Mouse (Mus musculus) heart, embryonic 16.5 days (tissue): ENCODE data around the gene Ntpcr. TPM values are rescaled to one million over a fixed set of nuclear protein-coding genes. Genes with fewer than 3 reads are reported as not detected.

Source experiments
- ATAC-seq: fragments of 200-750 bp; cut with Nextera tagmentation; replicated peaks from 2 replicates; pipeline ENCODE4 v1.8.0; 2017; ENCODE audit warnings: moderate number of reproducible peaks; ENCODE audit not compliant: insufficient read depth, low FRiP score; ENCODE audit errors: extremely low read depth
- H3K27ac ChIP-seq: fragments of 300-500 bp; sonication (generic); 2 replicates; pipeline ENCODE4 v1.5.1; 2014; ENCODE audit warnings: mild to moderate bottlenecking, low read length, control low read depth, moderate library complexity
- H3K27me3 ChIP-seq: fragments of 300-500 bp; sonication (generic); 2 replicates; pipeline ENCODE4 v1.6.1; 2014; ENCODE audit warnings: low read length, mixed read lengths; ENCODE audit not compliant: control insufficient read depth, insufficient read depth
- H3K36me3 ChIP-seq: fragments of 300-500 bp; sonication (generic); 2 replicates; pipeline ENCODE4 v1.6.1; 2014; ENCODE audit not compliant: control insufficient read depth, insufficient read depth
- H3K4me1 ChIP-seq: fragments of 300-500 bp; sonication (generic); 2 replicates; pipeline ENCODE4 v1.6.1; 2014; ENCODE audit warnings: low read length, mixed read lengths; ENCODE audit not compliant: control insufficient read depth, insufficient read depth
- H3K4me2 ChIP-seq: fragments of 300-500 bp; sonication (generic); 2 replicates; pipeline ENCODE4 v1.6.1; 2014; ENCODE audit warnings: low read depth, mild to moderate bottlenecking, control low read depth, low read length
- H3K4me3 ChIP-seq: fragments of 300-500 bp; sonication (generic); 2 replicates; pipeline ENCODE4 v1.5.1; 2014; ENCODE audit warnings: mild to moderate bottlenecking, control low read depth, low read length
- H3K9ac ChIP-seq: fragments of 300-500 bp; sonication (generic); 2 replicates; pipeline ENCODE4 v1.6.1; 2014; ENCODE audit warnings: low read length, control low read depth
- H3K9me3 ChIP-seq: fragments of 300-500 bp; sonication (generic); replicated peaks from 2 replicates; pipeline ENCODE4 v1.6.1; 2016; ENCODE audit warnings: low read length; ENCODE audit not compliant: control insufficient read depth
- WGBS: fragments of 180-500 bp; shearing (Covaris S2); extraction: QIAGEN DNeasy Blood & Tissue Kit; methylation state at CpG from one replicate; pipeline ENCODE4 v1.1.7; 2014; 5-methylcytosine and 5-hydroxymethylcytosine counted together
- polyA plus RNA-seq: library from polyadenylated mRNA; unstranded; fragments of >200 nt; fragmentation: Nextera tagmentation; extraction: Ambion mirVana; gene quantifications from 2 replicates; pipeline ENCODE4 v1.2.1, GENCODE M21; 2015

Gene Ntpcr
- polyA plus RNA-seq, 1 experiment from 2014 or later, result 30.8 TPM

DNA sequence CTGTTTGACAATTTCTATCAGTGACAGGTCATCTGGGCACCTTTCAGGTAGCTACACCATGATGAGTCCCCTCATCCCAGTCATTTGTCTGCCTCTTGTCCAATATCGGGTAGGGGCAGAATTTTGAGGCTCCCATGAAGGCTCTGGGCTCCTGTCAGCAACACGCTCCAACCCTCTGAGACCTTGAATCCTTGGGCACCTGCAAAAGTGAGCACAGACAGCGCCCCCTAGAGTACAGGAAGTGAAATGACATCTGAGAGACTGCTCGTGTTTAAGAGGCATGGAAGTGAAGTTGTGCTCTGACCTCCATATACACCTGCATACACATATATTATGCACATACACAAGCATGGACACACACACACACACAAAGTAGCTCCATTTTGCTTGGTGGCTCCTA lies 10.8 kb upstream of the Ntpcr start:
- Histone ChIP-seq H3K9me3 (no peaks in the 10 kb centered on the region), H3K4me1 (peaks cover 5% of the 10 kb centered on the region), H3K27me3 (no peaks in the 10 kb centered on the region), H3K27ac (no peak overlapping the region), H3K4me2 (no peak overlapping the region), H3K4me3 (no peak overlapping the region), H3K9ac (no peak overlapping the region), H3K36me3 (no peaks in the 10 kb centered on the region)
- no peak for ATAC-seq
- WGBS, result 67% methylated on average over 4 of the region's 4 CpGs

DNA sequence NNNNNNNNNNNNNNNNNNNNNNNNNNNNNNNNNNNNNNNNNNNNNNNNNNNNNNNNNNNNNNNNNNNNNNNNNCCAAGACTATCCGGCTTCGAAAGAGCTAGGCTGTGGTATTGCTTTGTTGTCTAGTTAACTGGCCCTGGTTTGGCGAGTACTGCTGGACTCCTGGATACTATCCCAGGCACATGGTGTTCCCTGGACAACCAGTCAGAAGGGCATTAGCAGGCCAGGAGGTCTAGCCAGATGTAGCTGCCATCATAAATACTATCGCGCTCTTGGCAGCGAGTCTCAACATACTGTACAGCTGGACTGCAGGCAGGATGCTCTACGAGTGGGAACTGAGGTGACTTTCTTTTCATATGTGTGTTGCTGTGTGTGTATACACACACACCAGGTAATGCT lies 7.1 kb upstream of the Ntpcr start:
- H3K27me3 ChIP-seq, result no peaks in the 10 kb centered on the region
- no peak overlapping the region for H3K9ac ChIP-seq
- H3K9me3 ChIP-seq, result no peaks in the 10 kb centered on the region
- no peak overlapping the region for H3K4me3 ChIP-seq
- H3K27ac ChIP-seq, result no peak overlapping the region
- no peaks in the 10 kb centered on the region for H3K36me3 ChIP-seq
- 86% methylated on average over 7 of the region's 7 CpGs for WGBS
- H3K4me1 ChIP-seq, result no peaks in the 10 kb centered on the region
- ATAC-seq, result no peak
- H3K4me2 ChIP-seq, result no peak overlapping the region

DNA sequence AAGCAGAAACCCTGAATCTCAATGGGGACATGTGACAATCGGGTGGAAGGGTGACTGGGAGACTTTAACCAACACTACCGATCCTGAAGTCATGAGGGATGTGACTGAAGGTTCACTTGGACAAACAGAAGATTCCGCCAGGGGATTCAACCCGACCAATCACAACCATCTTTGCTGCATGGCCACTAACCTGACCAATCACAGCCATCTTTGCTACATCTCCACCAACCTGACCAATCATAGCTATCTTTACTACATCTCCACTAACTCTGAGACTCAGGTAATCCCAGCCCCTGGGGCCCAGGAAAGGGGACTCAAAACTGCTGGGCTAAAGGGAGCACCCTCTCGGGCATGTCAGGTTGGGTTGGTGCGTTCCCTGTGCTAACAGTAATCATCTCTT lies 6.3 kb upstream of the Ntpcr start:
- Histone ChIP-seq H3K27me3 (no peaks in the 10 kb centered on the region), H3K36me3 (no peaks in the 10 kb centered on the region), H3K9me3 (no peaks in the 10 kb centered on the region), H3K4me3 (no peak overlapping the region), H3K9ac (no peak overlapping the region), H3K4me1 (no peaks in the 10 kb centered on the region), H3K4me2 (no peak overlapping the region), H3K27ac (no peak overlapping the region)
- 90% methylated on average over 6 of the region's 6 CpGs for WGBS
- no peak for ATAC-seq

DNA sequence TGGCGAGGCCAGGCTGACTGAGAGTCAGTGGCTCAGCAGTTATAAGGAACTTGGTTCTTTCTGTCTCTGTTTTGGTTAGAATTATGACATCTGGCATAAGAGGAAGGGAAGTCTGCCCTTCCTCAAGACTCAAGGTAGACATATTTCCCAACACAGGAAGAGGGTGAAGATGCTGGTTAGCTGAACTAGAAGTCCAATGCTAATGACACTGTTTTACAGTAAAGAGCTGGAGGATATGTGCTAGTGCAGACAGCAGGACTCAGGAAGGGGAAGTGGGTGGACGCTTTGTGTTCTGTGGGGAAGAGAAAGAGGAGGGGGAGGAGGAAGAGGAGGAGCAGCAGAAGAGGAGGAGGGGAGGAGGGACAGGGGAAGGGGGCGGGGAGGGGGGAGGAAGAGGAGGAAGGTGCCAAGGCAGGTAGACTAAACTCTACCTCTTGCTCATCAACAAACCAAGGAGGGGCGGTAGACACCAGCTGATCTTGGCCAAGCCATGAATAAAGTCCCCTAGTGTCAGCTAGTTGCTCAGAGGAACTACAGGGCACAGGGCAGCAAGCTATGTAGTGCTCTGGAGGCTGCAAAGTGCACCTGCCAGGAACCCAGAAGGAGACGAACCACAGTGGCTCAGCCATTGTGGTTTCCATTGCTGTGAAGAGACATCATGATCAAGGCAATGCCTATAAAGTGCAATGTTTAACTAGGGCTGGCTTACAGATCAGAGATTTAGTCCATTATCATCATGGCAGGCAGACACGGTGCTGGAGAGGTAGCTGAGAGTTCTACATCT lies 4.5 kb upstream of the Ntpcr start:
- H3K4me1 ChIP-seq, result no peaks in the 10 kb centered on the region
- no peaks in the 10 kb centered on the region for H3K27me3 ChIP-seq
- no peak overlapping the region for H3K4me2 ChIP-seq
- no peak overlapping the region for H3K9ac ChIP-seq
- no peak overlapping the region for H3K4me3 ChIP-seq
- no peaks in the 10 kb centered on the region for H3K9me3 ChIP-seq
- 65% methylated on average over 6 of the region's 6 CpGs for WGBS
- peak overlapping the region; percentile 43; the same call in 1 of the 2 replicates for H3K27ac ChIP-seq
- peak; percentile 60 for ATAC-seq
- H3K36me3 ChIP-seq, result no peaks in the 10 kb centered on the region

DNA sequence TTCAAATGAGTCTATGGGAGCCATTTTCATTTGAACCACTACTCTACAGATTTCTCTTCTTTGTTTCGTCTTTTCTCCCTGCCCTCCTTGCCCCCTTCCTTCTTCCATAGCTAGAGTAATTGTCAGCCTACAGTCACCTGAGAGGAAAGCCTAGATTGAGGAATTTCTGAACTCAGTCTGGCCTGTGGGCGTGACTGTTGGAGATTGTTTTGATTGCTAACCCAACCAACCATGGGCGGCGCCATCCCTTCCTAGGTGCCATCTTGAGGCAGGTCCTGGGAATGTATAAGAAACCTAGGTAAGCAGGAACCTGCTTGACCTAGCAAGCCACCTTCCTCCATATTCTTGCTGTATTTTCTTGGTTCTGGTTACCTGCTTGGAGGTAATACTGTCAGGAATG lies 3.6 kb upstream of the Ntpcr start:
- H3K4me3 ChIP-seq, result no peak overlapping the region
- H3K9ac ChIP-seq, result no peak overlapping the region
- H3K27ac ChIP-seq, result no peak overlapping the region
- WGBS, result 96% methylated on average over 4 of the region's 4 CpGs
- no peaks in the 10 kb centered on the region for H3K4me1 ChIP-seq
- H3K4me2 ChIP-seq, result no peak overlapping the region
- no peaks in the 10 kb centered on the region for H3K36me3 ChIP-seq
- no peaks in the 10 kb centered on the region for H3K9me3 ChIP-seq
- ATAC-seq, result no peak
- H3K27me3 ChIP-seq, result no peaks in the 10 kb centered on the region

DNA sequence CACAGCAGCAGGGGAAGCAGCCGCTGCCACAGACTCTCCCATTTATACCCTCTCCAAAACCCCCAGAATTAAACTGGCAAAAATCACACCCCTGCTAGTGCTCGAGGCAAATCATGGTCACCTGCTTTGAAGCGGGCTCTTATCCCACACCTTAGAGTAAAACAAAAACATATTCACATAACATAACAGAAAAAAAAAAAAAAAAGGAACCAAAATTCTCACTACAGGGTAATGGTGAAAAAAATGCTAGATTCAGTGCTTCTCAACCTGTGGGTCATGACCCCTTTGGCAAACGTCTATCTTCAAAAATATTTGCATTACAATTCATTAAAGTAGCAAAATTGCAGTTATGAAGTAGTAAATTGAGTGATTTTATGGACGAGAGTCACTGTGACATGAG lies 2.8 kb upstream of the Ntpcr start:
- no peak overlapping the region for H3K4me3 ChIP-seq
- no peak for ATAC-seq
- WGBS, result 73% methylated on average over 5 of the region's 5 CpGs

DNA sequence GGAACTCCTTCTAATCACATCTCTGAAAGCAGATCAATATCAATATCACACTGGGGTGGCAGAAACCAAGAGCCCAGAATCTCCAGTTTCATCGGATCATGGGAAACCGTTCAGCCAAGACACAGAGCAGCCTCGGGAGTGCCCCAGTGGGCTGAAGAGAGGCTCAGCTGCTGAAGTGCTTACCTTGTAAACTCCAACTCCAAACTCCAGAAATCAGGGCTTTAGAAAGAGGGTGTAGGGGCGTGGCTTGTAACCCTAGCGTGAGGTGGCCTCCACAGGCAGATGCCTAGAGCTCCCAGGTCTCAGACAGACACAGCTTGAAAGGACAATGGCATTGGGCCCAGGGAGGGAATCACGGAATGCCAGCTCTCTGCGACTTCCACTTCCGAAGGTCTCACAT lies 2.0 kb upstream of the Ntpcr start:
- H3K9me3 ChIP-seq, result no peaks in the 10 kb centered on the region
- H3K9ac ChIP-seq, result no peak overlapping the region
- H3K27ac ChIP-seq, result no peak overlapping the region
- H3K4me2 ChIP-seq, result no peak overlapping the region
- 48% methylated on average over 8 of the region's 8 CpGs for WGBS
- H3K36me3 ChIP-seq, result no peaks in the 10 kb centered on the region
- no peak overlapping the region for H3K4me3 ChIP-seq
- ATAC-seq, result no peak
- H3K4me1 ChIP-seq, result no peaks in the 10 kb centered on the region
- no peaks in the 10 kb centered on the region for H3K27me3 ChIP-seq

More for the DNA sequence above, 2.8 kb upstream of the Ntpcr start:
- H3K27me3 ChIP-seq, result no peaks in the 10 kb centered on the region
- H3K27ac ChIP-seq, result no peak overlapping the region
- no peaks in the 10 kb centered on the region for H3K9me3 ChIP-seq
- H3K9ac ChIP-seq, result no peak overlapping the region
- no peaks in the 10 kb centered on the region for H3K36me3 ChIP-seq
- no peaks in the 10 kb centered on the region for H3K4me1 ChIP-seq
- no peak overlapping the region for H3K4me2 ChIP-seq

DNA sequence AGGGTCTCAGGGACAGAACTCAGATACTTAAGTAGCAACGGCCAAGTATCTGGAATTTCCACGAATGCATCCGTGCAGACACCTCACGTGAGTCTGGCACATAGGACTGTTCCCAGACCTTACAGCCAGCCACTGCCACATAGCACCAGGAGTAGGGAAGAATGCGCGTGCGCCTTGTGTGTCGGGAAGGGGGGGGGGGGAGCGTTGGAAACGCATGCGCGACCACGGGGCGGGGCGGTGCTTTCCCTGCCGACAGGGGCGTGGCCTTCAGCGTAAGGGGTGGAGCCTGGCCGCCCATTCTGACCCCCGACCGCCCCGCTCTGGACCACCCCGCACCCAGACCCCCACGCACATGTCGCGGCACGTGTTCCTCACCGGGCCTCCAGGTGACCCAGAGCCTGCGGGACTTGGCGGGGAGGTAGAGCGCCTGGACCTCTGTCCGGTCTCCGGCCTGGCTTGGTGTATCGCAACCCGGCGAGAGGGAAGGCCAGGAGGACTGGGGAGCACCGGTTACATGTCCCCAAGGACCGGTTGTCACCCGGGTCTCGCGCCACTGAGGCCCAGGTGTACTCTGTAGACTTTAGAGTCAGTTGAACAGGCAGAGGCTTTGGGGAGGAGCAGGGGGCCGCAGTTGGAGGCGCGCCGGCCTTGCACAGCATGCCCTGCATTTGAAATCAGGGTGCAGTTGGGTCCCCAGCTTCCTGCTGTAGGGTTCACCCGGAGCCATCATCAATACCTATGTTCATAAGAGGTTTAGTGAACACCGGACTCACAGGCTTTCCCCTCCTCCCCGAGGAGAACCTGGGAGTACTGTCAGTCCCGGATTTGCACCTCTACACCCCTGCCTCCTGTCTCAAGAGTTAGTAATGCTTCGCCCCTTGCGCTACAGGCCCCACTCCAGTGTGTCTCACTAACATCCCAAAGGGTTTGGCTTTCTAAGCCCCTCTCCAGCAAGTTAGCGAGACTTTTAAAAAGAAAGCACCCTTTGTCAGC lies 4.5 kb downstream of the Ntpcr start:
- Histone ChIP-seq H3K9ac (peak overlapping the region; percentile 79), H3K27me3 (no peaks in the 10 kb centered on the region), H3K4me3 (peak overlapping the region; percentile 69), H3K36me3 (peaks cover 2% of the 10 kb centered on the region; the same call in 1 of the 2 replicates), H3K4me2 (peak overlapping the region; percentile 86), H3K9me3 (no peaks in the 10 kb centered on the region), H3K27ac (peak overlapping the region; percentile 28; the same call in 1 of the 2 replicates), H3K4me1 (peaks cover 4% of the 10 kb centered on the region; the same call in 1 of the 2 replicates)
- 5% methylated on average over 51 of the region's 52 CpGs for WGBS
- peak; percentile 90 for ATAC-seq

DNA sequence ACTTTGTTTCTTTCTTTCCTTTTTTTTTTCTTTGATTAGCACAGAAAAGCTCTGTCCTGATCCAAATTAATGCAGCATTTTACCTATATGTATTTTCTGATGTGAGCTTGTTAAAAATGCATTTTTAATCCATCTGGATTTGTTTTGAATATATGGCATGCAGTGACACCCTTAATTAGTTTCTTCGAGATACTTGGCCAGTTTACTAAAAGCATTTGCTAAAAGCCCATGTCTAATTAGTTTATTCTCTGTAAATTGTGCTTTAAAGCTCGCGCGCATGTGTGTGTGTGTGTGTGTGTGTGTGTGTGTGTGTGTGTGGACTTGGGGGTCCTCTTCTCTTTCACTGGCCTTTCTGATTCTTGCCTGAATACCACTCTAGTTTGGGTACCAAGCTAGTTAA lies 9.2 kb downstream of the Ntpcr start:
- peaks cover 2% of the 10 kb centered on the region; the same call in 1 of the 2 replicates for H3K36me3 ChIP-seq

More for the DNA sequence above, 9.2 kb downstream of the Ntpcr start:
- H3K4me3 ChIP-seq, result no peak overlapping the region
- no peak overlapping the region for H3K27ac ChIP-seq
- H3K9ac ChIP-seq, result no peak overlapping the region
- 89% methylated on average over 4 of the region's 4 CpGs for WGBS
- no peaks in the 10 kb centered on the region for H3K9me3 ChIP-seq
- H3K4me1 ChIP-seq, result peaks cover 4% of the 10 kb centered on the region; the same call in 1 of the 2 replicates
- H3K27me3 ChIP-seq, result no peaks in the 10 kb centered on the region
- H3K4me2 ChIP-seq, result no peak overlapping the region
- ATAC-seq, result no peak
